Mouse (Mus musculus) embryonic fibroblast, embryonic 13.5 days (primary cell): ENCODE results near the gene Snai1. TPM values are rescaled to one million over a fixed set of nuclear protein-coding genes. Genes with fewer than 3 reads are reported as not detected.

Experiments
- H3K27ac ChIP-seq: 2 replicates; pipeline ENCODE4 v1.5.1; 2012; ENCODE audit warnings: low read length, control low read depth, inconsistent platforms; ENCODE audit not compliant: insufficient read depth
- H3K4me1 ChIP-seq: 2 replicates; pipeline ENCODE4 v1.6.1; 2011; ENCODE audit warnings: low read length; ENCODE audit not compliant: control insufficient read depth, insufficient read depth
- H3K4me3 ChIP-seq: 2 replicates; pipeline ENCODE4 v1.5.1; 2011; ENCODE audit warnings: mild to moderate bottlenecking, control low read depth, low read length; ENCODE audit not compliant: insufficient read depth
- CTCF ChIP-seq: IDR thresholded peaks from 2 replicates; pipeline ENCODE4 v1.5.1; 2011; ENCODE audit warnings: mild to moderate bottlenecking, control low read depth, low read length, moderate library complexity, borderline replicate concordance; ENCODE audit not compliant: insufficient read depth
- POLR2A ChIP-seq: IDR thresholded peaks from 2 replicates; pipeline ENCODE4 v1.6.1; 2011; ENCODE audit warnings: low read depth, mild to moderate bottlenecking, control low read depth, low read length, moderate library complexity
- polyA plus RNA-seq: library from polyadenylated mRNA; stranded (reverse); fragments of >200 nt; gene quantifications from 2 replicates; pipeline ENCODE4 v1.2.4, GENCODE M21; 2011; ENCODE audit warnings: low read depth; ENCODE audit not compliant: missing spikeins, insufficient read length

Snai1 gene
- polyA plus RNA-seq, 1 experiment, result 82.3 TPM

GRCm38 (mm10) chr2:167565312-167565656, 27.3 kb downstream of the Snai1 start:
- peak overlapping the region; percentile 97 for H3K27ac ChIP-seq
- no peak overlapping the region for H3K4me3 ChIP-seq
- H3K4me1 ChIP-seq, result peaks cover 16% of the 10 kb centered on the region; the same call in 1 of the 2 replicates

GRCm38 (mm10) chr2:167565682-167566081, 27.7 kb downstream of the Snai1 start:
- peaks cover 19% of the 10 kb centered on the region for H3K4me1 ChIP-seq
- no peak overlapping the region for H3K4me3 ChIP-seq
- H3K27ac ChIP-seq, result peak overlapping the region; percentile 97
- TF ChIP-seq CTCF (no peak), POLR2A (peak; percentile 44; the same call in 1 of the 2 replicates)

More at GRCm38 (mm10) chr2:167565312-167565656, 27.3 kb downstream of the Snai1 start:
- TF ChIP-seq CTCF (no peak), POLR2A (no peak)

- H3K4me3 ChIP-seq, result no peak overlapping the region
- no peak for TF ChIP-seq CTCF
- no peak for TF ChIP-seq POLR2A
- H3K27ac ChIP-seq, result no peak overlapping the region
- H3K4me1 ChIP-seq, result peaks cover 20% of the 10 kb centered on the region
These were observed 30.1 kb downstream of the Snai1 start for GRCm38 (mm10) chr2:167568112-167568511.

- peaks cover 15% of the 10 kb centered on the region for H3K4me1 ChIP-seq
- H3K27ac ChIP-seq, result peak overlapping the region; percentile 94
- TF ChIP-seq CTCF, result no peak
- TF ChIP-seq POLR2A, result 0 out of 2 replicates have a peak, but pooled peaks have one; percentile 43
- H3K4me3 ChIP-seq, result no peak overlapping the region
These were observed 32.1 kb downstream of the Snai1 start for GRCm38 (mm10) chr2:167569934-167570651.

GRCm38 (mm10) chr2:167570815-167571214, 32.8 kb downstream of the Snai1 start:
- Histone ChIP-seq H3K4me1 (peaks cover 18% of the 10 kb centered on the region), H3K4me3 (no peak overlapping the region), H3K27ac (peak overlapping the region; percentile 94)
- TF ChIP-seq CTCF (no peak), POLR2A (no peak)

- H3K4me3 ChIP-seq, result no peak overlapping the region
- peaks cover 20% of the 10 kb centered on the region for H3K4me1 ChIP-seq
- TF ChIP-seq CTCF, result no peak
- TF ChIP-seq POLR2A, result no peak
- H3K27ac ChIP-seq, result peak overlapping the region; percentile 94
These were observed 33.6 kb downstream of the Snai1 start for GRCm38 (mm10) chr2:167571442-167572220.

- peak overlapping the region; percentile 60 for H3K27ac ChIP-seq
- TF ChIP-seq POLR2A (no peak), CTCF (no peak)
These were observed 36.8 kb downstream of the Snai1 start for GRCm38 (mm10) chr2:167574814-167575213.

GRCm38 (mm10) chr2:167575581-167575980, 37.6 kb downstream of the Snai1 start:
- no peak for TF ChIP-seq POLR2A
- TF ChIP-seq CTCF, result no peak
- Histone ChIP-seq H3K27ac (peak overlapping the region; percentile 60), H3K4me1 (peaks cover 16% of the 10 kb centered on the region), H3K4me3 (no peak overlapping the region)

More at GRCm38 (mm10) chr2:167574814-167575213, 36.8 kb downstream of the Snai1 start:
- no peak overlapping the region for H3K4me3 ChIP-seq
- H3K4me1 ChIP-seq, result peaks cover 20% of the 10 kb centered on the region

GRCm38 (mm10) chr2:167576121-167576620, 38.2 kb downstream of the Snai1 start:
- peaks cover 13% of the 10 kb centered on the region for H3K4me1 ChIP-seq
- no peak overlapping the region for H3K4me3 ChIP-seq
- H3K27ac ChIP-seq, result no peak overlapping the region
- TF ChIP-seq POLR2A (no peak), CTCF (no peak)

GRCm38 (mm10) chr2:167577186-167577785, 39.3 kb downstream of the Snai1 start:
- TF ChIP-seq POLR2A (no peak), CTCF (no peak)
- H3K27ac ChIP-seq, result no peak overlapping the region
- H3K4me3 ChIP-seq, result no peak overlapping the region

More at GRCm38 (mm10) chr2:167577186-167577785, 39.3 kb downstream of the Snai1 start:
- peaks cover 6% of the 10 kb centered on the region for H3K4me1 ChIP-seq
